Mouse (Mus musculus) gastrocnemius, adult 8-10 months (tissue): Measurements from ENCODE around the gene Aurkc. TPM values are rescaled to one million over a fixed set of nuclear protein-coding genes. Genes with fewer than 3 reads are reported as not detected.
"Not testable (repeated sequence)": the region's sequence is repeated elsewhere in the genome, so short reads cannot be mapped to it uniquely, and the experiment has no call there.

Experiments
- DNase-seq, 2 experiments: peaks; one replicate each; pipeline ENCODE4 v3.0.0; 2022; ENCODE audit warnings: low spot score in 2 of 2
- total RNA-seq, 4 experiments: library from RNA; stranded (reverse); gene quantifications; 2 replicates each; pipeline ENCODE4 v1.2.4; 2022

Gene Aurkc
- not detected for total RNA-seq

- DNase-seq, result not testable (repeated sequence)
Measured at GRCm38 (mm10) chr7:6995251-6995650, at the start of gene Aurkc. Gene Aurkc (plus strand): TSS chr7:6995300.

- not testable (repeated sequence) for DNase-seq
Measured at GRCm38 (mm10) chr7:6948061-6948460, 47.0 kb upstream of the Aurkc start.

- DNase-seq, result no peak
Measured at GRCm38 (mm10) chr7:6956576-6956975, 38.5 kb upstream of the Aurkc start.

DNA sequence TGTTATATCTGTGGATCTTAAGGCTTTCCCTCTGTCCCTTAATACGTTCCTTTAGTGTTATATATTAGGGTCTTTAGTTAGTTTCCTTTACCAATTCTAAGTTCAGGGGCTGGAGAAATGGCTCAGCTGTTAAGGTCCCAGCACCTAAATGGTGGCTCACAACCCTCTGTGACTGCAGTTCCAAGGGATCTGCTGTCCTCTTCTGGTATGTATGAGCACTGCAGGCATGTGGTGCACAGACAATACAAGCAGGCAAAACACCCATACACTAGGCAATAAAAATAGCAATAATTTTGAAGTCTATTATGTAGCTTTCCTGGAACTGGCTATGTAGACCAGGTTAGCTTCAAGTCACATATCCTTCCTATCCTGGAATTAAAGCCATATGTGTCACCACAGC is 36.5 kb upstream of the Aurkc start:
- DNase-seq, result no peak

DNA sequence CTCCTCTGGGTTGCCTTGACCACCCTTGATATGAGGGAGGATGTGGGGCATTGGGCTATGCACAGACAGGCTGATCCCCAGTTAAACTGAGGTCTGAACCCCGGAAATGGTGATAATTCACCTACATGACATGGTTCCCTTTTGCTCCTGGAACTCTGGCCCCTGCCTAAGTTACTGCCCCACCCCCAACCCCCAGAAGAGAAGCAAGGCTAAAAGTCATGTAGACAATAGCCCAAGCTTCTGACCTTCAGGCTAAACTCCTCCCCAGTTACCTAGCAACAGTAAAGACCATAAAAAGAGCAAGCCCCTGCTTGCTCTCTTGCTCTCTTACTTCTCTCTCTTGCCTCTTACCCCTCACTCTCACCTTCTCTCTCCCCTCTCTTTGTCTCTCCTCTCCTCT is 21.5 kb upstream of the Aurkc start:
- no peak for DNase-seq

GRCm38 (mm10) chr7:6976890-6977289 is 18.2 kb upstream of the Aurkc start:
- no peak for DNase-seq

GRCm38 (mm10) chr7:6998914-6999313 is 3.8 kb downstream of the Aurkc start:
- not testable (repeated sequence) for DNase-seq

- DNase-seq, result not testable (repeated sequence)
Measured at GRCm38 (mm10) chr7:7005441-7005840, 10.3 kb downstream of the Aurkc start.

GRCm38 (mm10) chr7:7027445-7027844 is 32.3 kb downstream of the Aurkc start:
- DNase-seq, result no peak

GRCm38 (mm10) chr7:7049659-7050320 is 54.7 kb downstream of the Aurkc start:
- DNase-seq, result not testable (repeated sequence)

Other genes with a start within 250 kb of the Aurkc start
- 1 to 10 TPM; 3.1 to 4.8 (median 3.5) TPM for gene Zfp954, start 126.2 kb downstream of the Aurkc start, total RNA-seq
- 1 to 10 TPM in 2 of 4 experiments, under 1 TPM in 2; 0.65 to 2.0 (median 1.0) TPM for gene Zfp773, start 141.5 kb downstream of the Aurkc start, total RNA-seq
- gene Zfp418, start 176.0 kb downstream of the Aurkc start, total RNA-seq, result 1 to 10 TPM; 1.3 to 2.6 (median 1.9) TPM
- 1 to 10 TPM; 2.2 to 3.2 (median 2.3) TPM for gene Zfp772, start 214.7 kb downstream of the Aurkc start, total RNA-seq